Mouse (Mus musculus): ENCODE results near the gene Grik4. TPM values are rescaled to one million over a fixed set of nuclear protein-coding genes. Genes with fewer than 3 reads are reported as not detected.

Gene Grik4
- polyA plus RNA-seq, 1 experiment from 2014 or later, result 0.49 TPM

GRCm38 (mm10) chr9:42926564-42926963 is 17.7 kb downstream of the Grik4 start:
- no peak for ATAC-seq (replicated peaks; ENCODE audit: insufficient number of reproducible peaks, low FRiP score, low TSS enrichment, low read depth)
- H3K9me3 ChIP-seq (replicated peaks; ENCODE audit: control insufficient read depth, low read length), result no peaks in the 10 kb centered on the region
- no peaks in the 10 kb centered on the region for H3K4me1 ChIP-seq (ENCODE audit: control insufficient read depth, insufficient read depth, low read length)
- H3K27ac ChIP-seq (replicated peaks; ENCODE audit: low read depth, low read length), result no peak overlapping the region
- no peaks in the 10 kb centered on the region for H3K36me3 ChIP-seq (replicated peaks; ENCODE audit: control insufficient read depth, insufficient read depth, low read depth, low read length)
- H3K4me3 ChIP-seq (ENCODE audit: low read depth, low read length), result no peak overlapping the region
- no peak for DNase-seq (ENCODE audit: low spot score)
- H3K27me3 ChIP-seq (ENCODE audit: control insufficient read depth, insufficient read depth, low read length), result no peaks in the 10 kb centered on the region
- 85% methylated on average over 6 of the region's 6 CpGs for WGBS
- no peak overlapping the region for H3K9ac ChIP-seq (replicated peaks; ENCODE audit: low read length)
- no peak overlapping the region for H3K4me2 ChIP-seq (ENCODE audit: low read depth, low read length)

DNA sequence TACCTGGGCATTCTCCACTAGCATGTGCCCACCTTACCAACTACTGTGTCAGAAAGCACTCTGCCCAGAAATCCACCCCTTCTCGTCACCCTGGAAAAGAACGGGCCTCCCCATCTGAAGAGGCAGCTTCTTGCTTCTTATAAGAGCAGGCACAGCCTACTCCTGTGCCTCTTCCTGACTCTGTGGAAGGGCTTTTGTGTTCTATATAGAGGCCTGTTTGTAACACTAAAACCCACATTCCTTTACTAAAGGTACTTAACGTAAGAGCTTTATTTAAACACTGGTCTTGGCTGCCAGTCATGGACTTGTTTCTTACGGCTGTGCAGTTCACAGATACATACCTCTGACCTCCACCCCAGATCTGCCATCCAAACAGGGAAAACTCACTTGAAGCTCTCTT is 22.5 kb downstream of the Grik4 start:
- H3K4me1 ChIP-seq (ENCODE audit: control insufficient read depth, insufficient read depth, low read length), result no peaks in the 10 kb centered on the region
- WGBS, result 70% methylated on average over 4 of the region's 4 CpGs
- no peak overlapping the region for H3K4me2 ChIP-seq (ENCODE audit: low read depth, low read length)
- H3K27me3 ChIP-seq (ENCODE audit: control insufficient read depth, insufficient read depth, low read length), result no peaks in the 10 kb centered on the region
- H3K4me3 ChIP-seq (ENCODE audit: low read depth, low read length), result no peak overlapping the region
- no peak overlapping the region for H3K27ac ChIP-seq (replicated peaks; ENCODE audit: low read depth, low read length)
- no peaks in the 10 kb centered on the region for H3K36me3 ChIP-seq (replicated peaks; ENCODE audit: control insufficient read depth, insufficient read depth, low read depth, low read length)
- no peaks in the 10 kb centered on the region for H3K9me3 ChIP-seq (replicated peaks; ENCODE audit: control insufficient read depth, low read length)
- H3K9ac ChIP-seq (replicated peaks; ENCODE audit: low read length), result no peak overlapping the region
- ATAC-seq (replicated peaks; ENCODE audit: insufficient number of reproducible peaks, low FRiP score, low TSS enrichment, low read depth) (no peak), DNase-seq (ENCODE audit: low spot score) (no peak)

DNA sequence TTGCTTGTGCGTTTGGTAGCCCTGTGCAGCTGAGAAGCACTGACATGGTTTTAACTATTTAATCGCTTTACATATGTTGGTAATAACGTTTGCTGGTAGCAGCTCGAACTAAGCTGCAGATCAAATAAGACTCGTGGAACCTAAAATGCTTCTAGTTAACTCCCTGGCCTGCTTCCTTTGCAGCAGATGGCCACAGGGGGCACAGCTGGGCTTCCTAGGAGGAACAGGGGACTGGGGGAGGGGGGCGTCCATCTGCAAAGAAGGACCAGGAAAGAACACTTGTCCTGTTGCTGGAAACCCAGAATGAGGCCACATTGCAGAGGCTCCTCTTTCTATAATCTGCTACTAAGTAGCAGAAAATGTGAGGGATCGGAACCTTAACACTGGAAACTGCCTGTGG is 24.1 kb downstream of the Grik4 start:
- H3K9me3 ChIP-seq (replicated peaks; ENCODE audit: control insufficient read depth, low read length), result no peaks in the 10 kb centered on the region
- no peaks in the 10 kb centered on the region for H3K4me1 ChIP-seq (ENCODE audit: control insufficient read depth, insufficient read depth, low read length)
- no peak overlapping the region for H3K4me3 ChIP-seq (ENCODE audit: low read depth, low read length)
- WGBS, result 38% methylated on average over 7 of the region's 7 CpGs
- H3K36me3 ChIP-seq (replicated peaks; ENCODE audit: control insufficient read depth, insufficient read depth, low read depth, low read length), result no peaks in the 10 kb centered on the region
- DNase-seq (ENCODE audit: low spot score) (peak; percentile 61), ATAC-seq (replicated peaks; ENCODE audit: insufficient number of reproducible peaks, low FRiP score, low TSS enrichment, low read depth) (no peak)
- H3K27ac ChIP-seq (replicated peaks; ENCODE audit: low read depth, low read length), result no peak overlapping the region
- no peaks in the 10 kb centered on the region for H3K27me3 ChIP-seq (ENCODE audit: control insufficient read depth, insufficient read depth, low read length)
- no peak overlapping the region for H3K9ac ChIP-seq (replicated peaks; ENCODE audit: low read length)
- no peak overlapping the region for H3K4me2 ChIP-seq (ENCODE audit: low read depth, low read length)

GRCm38 (mm10) chr9:42917911-42918310 is 26.4 kb downstream of the Grik4 start:
- no peaks in the 10 kb centered on the region for H3K4me1 ChIP-seq (ENCODE audit: control insufficient read depth, insufficient read depth, low read length)
- H3K36me3 ChIP-seq (replicated peaks; ENCODE audit: control insufficient read depth, insufficient read depth, low read depth, low read length), result no peaks in the 10 kb centered on the region
- no peak overlapping the region for H3K4me3 ChIP-seq (ENCODE audit: low read depth, low read length)
- no peaks in the 10 kb centered on the region for H3K9me3 ChIP-seq (replicated peaks; ENCODE audit: control insufficient read depth, low read length)
- no peak overlapping the region for H3K9ac ChIP-seq (replicated peaks; ENCODE audit: low read length)
- ATAC-seq (replicated peaks; ENCODE audit: insufficient number of reproducible peaks, low FRiP score, low TSS enrichment, low read depth), result no peak
- no peak for DNase-seq (ENCODE audit: low spot score)
- no peaks in the 10 kb centered on the region for H3K27me3 ChIP-seq (ENCODE audit: control insufficient read depth, insufficient read depth, low read length)
- no peak overlapping the region for H3K27ac ChIP-seq (replicated peaks; ENCODE audit: low read depth, low read length)
- WGBS, result 79% methylated on average over 7 of the region's 7 CpGs
- no peak overlapping the region for H3K4me2 ChIP-seq (ENCODE audit: low read depth, low read length)

DNA sequence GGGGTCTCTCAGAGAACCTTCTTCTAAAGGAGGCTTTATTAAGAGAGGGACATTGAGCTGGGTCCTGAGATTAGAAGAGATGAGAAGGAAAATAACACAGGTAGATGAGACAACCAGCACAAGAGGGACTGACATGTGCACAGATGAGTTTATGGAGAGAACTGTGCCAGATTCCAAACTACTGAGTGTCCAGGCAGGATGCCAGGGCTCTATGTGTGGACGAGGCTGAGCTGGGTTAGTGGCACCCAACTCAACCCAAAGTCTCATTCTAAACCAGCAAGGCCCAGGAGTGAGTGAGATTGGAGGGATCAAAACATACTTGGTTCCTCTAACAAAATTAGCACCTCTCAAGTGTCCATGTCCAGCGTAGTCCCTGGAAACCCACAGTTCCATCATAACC is 31.1 kb downstream of the Grik4 start:
- ATAC-seq (replicated peaks; ENCODE audit: insufficient number of reproducible peaks, low FRiP score, low TSS enrichment, low read depth) (no peak), DNase-seq (ENCODE audit: low spot score) (no peak)
- no peak overlapping the region for H3K4me3 ChIP-seq (ENCODE audit: low read depth, low read length)
- no peaks in the 10 kb centered on the region for H3K4me1 ChIP-seq (ENCODE audit: control insufficient read depth, insufficient read depth, low read length)
- no peaks in the 10 kb centered on the region for H3K27me3 ChIP-seq (ENCODE audit: control insufficient read depth, insufficient read depth, low read length)
- no peak overlapping the region for H3K9ac ChIP-seq (replicated peaks; ENCODE audit: low read length)
- no peak overlapping the region for H3K27ac ChIP-seq (replicated peaks; ENCODE audit: low read depth, low read length)
- H3K9me3 ChIP-seq (replicated peaks; ENCODE audit: control insufficient read depth, low read length), result no peaks in the 10 kb centered on the region
- no peaks in the 10 kb centered on the region for H3K36me3 ChIP-seq (replicated peaks; ENCODE audit: control insufficient read depth, insufficient read depth, low read depth, low read length)
- H3K4me2 ChIP-seq (ENCODE audit: low read depth, low read length), result no peak overlapping the region
- WGBS, result 86% methylated on average over 2 of the region's 2 CpGs

- no peak for ATAC-seq (replicated peaks; ENCODE audit: insufficient number of reproducible peaks, low FRiP score, low TSS enrichment, low read depth)
- Histone ChIP-seq H3K36me3 (replicated peaks; ENCODE audit: control insufficient read depth, insufficient read depth, low read depth, low read length) (no peaks in the 10 kb centered on the region), H3K4me2 (ENCODE audit: low read depth, low read length) (no peak overlapping the region), H3K4me3 (ENCODE audit: low read depth, low read length) (no peak overlapping the region), H3K9ac (replicated peaks; ENCODE audit: low read length) (no peak overlapping the region), H3K27me3 (ENCODE audit: control insufficient read depth, insufficient read depth, low read length) (no peaks in the 10 kb centered on the region), H3K9me3 (replicated peaks; ENCODE audit: control insufficient read depth, low read length) (no peaks in the 10 kb centered on the region), H3K27ac (replicated peaks; ENCODE audit: low read depth, low read length) (peak overlapping the region; percentile 5; the same call in 1 of the 2 replicates), H3K4me1 (ENCODE audit: control insufficient read depth, insufficient read depth, low read length) (peaks cover 3% of the 10 kb centered on the region; the same call in 1 of the 2 replicates)
- DNase-seq (ENCODE audit: low spot score), result peak; percentile 60
- WGBS, result 30% methylated on average over 8 of the region's 8 CpGs
Measured at GRCm38 (mm10) chr9:42908657-42909313, 35.5 kb downstream of the Grik4 start.

- Histone ChIP-seq H3K36me3 (replicated peaks; ENCODE audit: control insufficient read depth, insufficient read depth, low read depth, low read length) (no peaks in the 10 kb centered on the region), H3K4me2 (ENCODE audit: low read depth, low read length) (no peak overlapping the region), H3K27ac (replicated peaks; ENCODE audit: low read depth, low read length) (no peak overlapping the region), H3K4me1 (ENCODE audit: control insufficient read depth, insufficient read depth, low read length) (peaks cover 3% of the 10 kb centered on the region; the same call in 1 of the 2 replicates), H3K27me3 (ENCODE audit: control insufficient read depth, insufficient read depth, low read length) (no peaks in the 10 kb centered on the region), H3K9me3 (replicated peaks; ENCODE audit: control insufficient read depth, low read length) (no peaks in the 10 kb centered on the region), H3K9ac (replicated peaks; ENCODE audit: low read length) (0 out of 2 replicates have a peak overlapping the region, but pooled peaks have one; percentile 25), H3K4me3 (ENCODE audit: low read depth, low read length) (no peak overlapping the region)
- 21% methylated on average over 3 of the region's 3 CpGs for WGBS
- ATAC-seq (replicated peaks; ENCODE audit: insufficient number of reproducible peaks, low FRiP score, low TSS enrichment, low read depth) (no peak), DNase-seq (ENCODE audit: low spot score) (no peak)
Measured at GRCm38 (mm10) chr9:42906995-42907394, 37.3 kb downstream of the Grik4 start.

GRCm38 (mm10) chr9:42898091-42898591 is 46.2 kb downstream of the Grik4 start:
- peak overlapping the region; percentile 98 for H3K4me2 ChIP-seq (ENCODE audit: low read depth, low read length)
- peak overlapping the region; percentile 52; the same call in 1 of the 2 replicates for H3K27ac ChIP-seq (replicated peaks; ENCODE audit: low read depth, low read length)
- H3K9ac ChIP-seq (replicated peaks; ENCODE audit: low read length), result no peak overlapping the region; the same call in 1 of the 2 replicates
- ATAC-seq (replicated peaks; ENCODE audit: insufficient number of reproducible peaks, low FRiP score, low TSS enrichment, low read depth) (peak; percentile 66), DNase-seq (ENCODE audit: low spot score) (peak; percentile 40)
- WGBS, result 4% methylated on average over 11 of the region's 11 CpGs
- H3K4me3 ChIP-seq (ENCODE audit: low read depth, low read length), result peak overlapping the region; percentile 42
- no peaks in the 10 kb centered on the region for H3K36me3 ChIP-seq (replicated peaks; ENCODE audit: control insufficient read depth, insufficient read depth, low read depth, low read length)
- H3K27me3 ChIP-seq (ENCODE audit: control insufficient read depth, insufficient read depth, low read length), result peaks cover 4% of the 10 kb centered on the region; the same call in 1 of the 2 replicates
- peaks cover 8% of the 10 kb centered on the region for H3K4me1 ChIP-seq (ENCODE audit: control insufficient read depth, insufficient read depth, low read length)
- no peaks in the 10 kb centered on the region for H3K9me3 ChIP-seq (replicated peaks; ENCODE audit: control insufficient read depth, low read length)

All from embryonic facial prominence, embryonic 11.5 days (tissue).